Comparison of ENCODE assay signal across 9 mouse cellular contexts in the genomic region with DNA sequence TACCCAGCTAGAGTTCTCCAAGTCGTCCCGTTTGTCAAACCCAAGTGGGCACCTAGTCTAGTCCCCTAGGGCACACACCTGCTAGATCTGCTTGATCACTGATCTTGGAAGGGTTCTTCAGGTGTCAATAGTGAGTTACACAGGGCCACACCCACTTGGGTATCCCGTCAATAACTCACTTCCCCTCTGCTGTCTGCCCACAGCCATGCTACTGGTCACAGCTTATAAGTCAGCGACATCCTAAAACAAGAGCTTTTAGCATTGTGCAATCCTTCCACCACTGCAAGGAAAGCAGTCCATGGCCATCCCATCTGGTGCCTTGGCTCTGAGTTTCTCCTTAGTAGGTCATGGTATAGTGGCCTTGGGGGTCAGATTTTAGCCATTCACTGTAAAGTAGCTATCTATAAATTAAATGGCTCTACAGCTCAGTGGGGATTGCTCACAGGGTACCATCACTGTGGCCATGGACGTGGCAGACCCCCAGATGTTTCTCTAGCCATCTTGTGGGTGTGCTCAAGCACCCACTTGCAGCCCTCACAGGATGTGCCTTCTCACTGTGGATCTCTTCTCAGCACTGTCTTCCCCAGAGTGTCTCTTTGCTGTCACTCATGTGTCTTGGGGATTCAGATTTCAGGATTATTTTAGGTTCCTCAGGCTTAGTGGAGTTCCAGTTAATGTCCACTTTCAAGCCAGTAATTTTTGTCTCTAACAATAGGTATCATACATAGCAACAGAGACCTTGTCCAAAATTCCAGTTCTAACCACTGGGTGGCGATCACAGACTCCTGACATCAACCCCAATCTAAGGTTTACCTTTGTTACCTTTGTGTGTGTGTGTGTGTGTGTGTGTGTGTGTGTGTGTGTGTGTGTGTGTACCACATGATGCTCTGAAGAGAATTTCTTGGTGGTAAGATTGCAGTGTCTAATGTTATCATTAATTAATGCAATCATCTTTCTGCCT. TPM values are rescaled to one million over a fixed set of nuclear protein-coding genes. Genes with fewer than 3 reads are reported as not detected.
A peak's percentile ranks its signal among the peaks of the same experiment; 100 is the strongest.
DNase-seq lines count a peak whose midpoint lies in the region; ATAC-seq and TF ChIP-seq lines count a peak whose summit lies in the region.
"Had no signal": no experiment of that assay in that cellular context is flagged by ENCODE, and none has a peak within 500 bp of the region (broad histone marks: within the 10 kb centered on the region; RNA-seq: fewer than 3 reads in every experiment).

No protein-coding gene starts in this region.

- peak; percentile 65; the same call in 1 of the 2 replicates for ATAC-seq in hindbrain, embryonic 13.5 days (ENCODE audit: low FRiP score)
- ATAC-seq in lung, postnatal 0 days, result 0 out of 2 replicates have a peak, but pooled peaks have one; percentile 16

- H3K4me3 ChIP-seq in hindbrain, embryonic 13.5 days, result no peak overlapping the region
- no peak overlapping the region for H3K4me3 ChIP-seq in lung, postnatal 0 days (ENCODE audit: low read depth, low read length)
- H3K4me3 ChIP-seq: limb, embryonic 12.5 days had no signal

- no peak for TF ChIP-seq EP300 in lung, postnatal 0 days (IDR thresholded peaks at IDR 0.05)

- H3K27ac ChIP-seq in hindbrain, embryonic 13.5 days, result no peak overlapping the region
- H3K27ac ChIP-seq in lung, postnatal 0 days (ENCODE audit: low read length), result no peak overlapping the region
- H3K27ac ChIP-seq: limb, embryonic 12.5 days had no signal

- no peak overlapping the region for H3K4me2 ChIP-seq in hindbrain, embryonic 13.5 days
- H3K4me2 ChIP-seq in lung, postnatal 0 days (replicated peaks; ENCODE audit: low read depth, low read length), result no peak overlapping the region
- H3K4me2 ChIP-seq: limb, embryonic 12.5 days had no signal

- 62% methylated on average over 6 of the region's 6 CpGs for WGBS in hindbrain, embryonic 13.5 days
- 52% methylated on average over 6 of the region's 6 CpGs for WGBS in lung, postnatal 0 days

- H3K4me1 ChIP-seq in hindbrain, embryonic 13.5 days (replicated peaks), result no peaks in the 10 kb centered on the region
- H3K4me1 ChIP-seq in lung, postnatal 0 days (ENCODE audit: insufficient read depth, low read depth, low read length), result no peaks in the 10 kb centered on the region

- peak; percentile 80 for TF ChIP-seq CTCF in lung, postnatal 0 days (IDR thresholded peaks at IDR 0.05)

- H3K9me3 ChIP-seq in hindbrain, embryonic 13.5 days, result no peaks in the 10 kb centered on the region
- H3K9me3 ChIP-seq in lung, postnatal 0 days (ENCODE audit: low read length), result no peaks in the 10 kb centered on the region
- H3K9me3 ChIP-seq: limb, embryonic 12.5 days had no signal

- no peaks in the 10 kb centered on the region for H3K36me3 ChIP-seq in hindbrain, embryonic 13.5 days
- H3K36me3 ChIP-seq in lung, postnatal 0 days (ENCODE audit: insufficient read depth, low read length), result no peaks in the 10 kb centered on the region
- H3K36me3 ChIP-seq: limb, embryonic 12.5 days had no signal

- H3K27me3 ChIP-seq in hindbrain, embryonic 13.5 days, result peaks cover 34% of the 10 kb centered on the region
- no peaks in the 10 kb centered on the region for H3K27me3 ChIP-seq in lung, postnatal 0 days (replicated peaks; ENCODE audit: insufficient read depth, low read length)
- H3K27me3 ChIP-seq: limb, embryonic 12.5 days had no signal

- intact Hi-C loops in left cerebral cortex, postnatal 14 days (cut with DNase I), result loop anchor here (2.0 to 10.0 kb wide), 2 partner anchors 54 to 318 kb away; no protein-coding TSS in a partner anchor

- no peak overlapping the region for H3K9ac ChIP-seq in hindbrain, embryonic 13.5 days
- H3K9ac ChIP-seq in lung, postnatal 0 days (replicated peaks; ENCODE audit: low read depth), result no peak overlapping the region
- H3K9ac ChIP-seq: limb, embryonic 12.5 days had no signal

- peak; percentile 71 to 73 for DNase-seq in left cerebral cortex, postnatal 14 days (ENCODE audit: low spot score in 2 of 2)
- DNase-seq in left cerebral cortex, adult 11 months (ENCODE audit: low spot score), result no peak
- DNase-seq in NIH3T3 (ENCODE audit: low read depth), result peak; percentile 70
- DNase-seq in cerebellum, postnatal 25 days, result peak; percentile 70 to 83
- DNase-seq in lung, postnatal 0 days (ENCODE audit: low spot score), result peak; percentile 54
- DNase-seq in retina, embryonic 14.5 days (ENCODE audit: low spot score), result peak; percentile 78
- DNase-seq in frontal cortex, postnatal 10 days (ENCODE audit: low spot score in 2 of 2), result no peak

RNA-seq across cellular contexts. Expression of gene Fgd3, which starts 6.4 kb away (rescaled TPM):
- 1 to 10 TPM; 6.7 to 7.0 TPM for total RNA-seq in left cerebral cortex, postnatal 14 days (2021)
- polyA plus RNA-seq in hindbrain, embryonic 13.5 days (2015; fragmentation: Nextera tagmentation; extraction: Ambion mirVana), result 1.4 and 2.0 TPM in 2 replicates
- 0.37 and 0.56 TPM in 2 replicates for polyA plus RNA-seq in lung, postnatal 0 days (2015; fragmentation: Nextera tagmentation; extraction: Ambion mirVana)

RNA-seq across cellular contexts. Expression of gene Bicd2, which starts 14.9 kb away (rescaled TPM):
- total RNA-seq in left cerebral cortex, postnatal 14 days (2021), result 10 to 100 TPM; 43.2 to 44.1 TPM
- polyA plus RNA-seq in hindbrain, embryonic 13.5 days (2015; fragmentation: Nextera tagmentation; extraction: Ambion mirVana), result 28.2 and 29.3 TPM in 2 replicates
- 32.5 and 40.2 TPM in 2 replicates for polyA plus RNA-seq in lung, postnatal 0 days (2015; fragmentation: Nextera tagmentation; extraction: Ambion mirVana)

Comparison
In these comparisons a context has a peak if more than half of its experiments do, and no peak if none do; other contexts are left out.
1. DNase-seq: peak in left cerebral cortex, postnatal 14 days (2 of 2), NIH3T3 (single experiment), cerebellum, postnatal 25 days (2 of 2), lung, postnatal 0 days (single experiment) and retina, embryonic 14.5 days (single experiment); none in left cerebral cortex, adult 11 months (single experiment) and frontal cortex, postnatal 10 days (0 of 2).